Mouse (Mus musculus) kidney, postnatal 4 days (tissue): Measurements from ENCODE around the gene Gm4724.
"Not testable (repeated sequence)": the region's sequence is repeated elsewhere in the genome, so short reads cannot be mapped to it uniquely, and the experiment has no call there.

Experiments
- DNase-seq, 2 experiments: peaks; one replicate each; pipeline ENCODE4 v3.0.0; 2021; ENCODE audit warnings: mixed read lengths in 2 of 2

The Gm4724 gene

GRCm38 (mm10) chr2:175435707-175436106 lies at the start of gene Gm4724:
Gene Gm4724 (minus strand): TSS chr2:175435807.
- not testable (repeated sequence) for DNase-seq

- not testable (repeated sequence) for DNase-seq
Observed at GRCm38 (mm10) chr2:175469685-175470084, 34.1 kb upstream of the Gm4724 start, which contains the start of gene Zfp965. Gene Zfp965 (plus strand): TSS chr2:175469985.
